Mouse (Mus musculus) midbrain, embryonic 10.5 days (tissue): ENCODE data around the gene Inpp5e. TPM values are rescaled to one million over a fixed set of nuclear protein-coding genes. Genes with fewer than 3 reads are reported as not detected.
A peak's percentile ranks its signal among the peaks of the same experiment; 100 is the strongest.

Experiments
- DNase-seq: peaks from one replicate; pipeline ENCODE4 v3.0.0-alpha.2; 2017; ENCODE audit warnings: low spot score
- H3K27ac ChIP-seq: fragments of 300-500 bp; sonication (generic); replicated peaks from 2 replicates; pipeline ENCODE4 v1.5.1; 2016; ENCODE audit warnings: mild to moderate bottlenecking
- H3K27me3 ChIP-seq: fragments of 300-500 bp; sonication (generic); 2 replicates; pipeline ENCODE4 v1.6.1; 2016; ENCODE audit warnings: low read depth, mild to moderate bottlenecking; ENCODE audit not compliant: poor library complexity, severe bottlenecking
- H3K36me3 ChIP-seq: fragments of 300-500 bp; sonication (generic); 2 replicates; pipeline ENCODE4 v1.6.1; 2016; ENCODE audit warnings: mild to moderate bottlenecking, moderate library complexity
- H3K4me1 ChIP-seq: fragments of 300-500 bp; sonication (generic); 2 replicates; pipeline ENCODE4 v1.6.1; 2016
- H3K4me3 ChIP-seq: fragments of 300-500 bp; sonication (generic); 2 replicates; pipeline ENCODE4 v1.5.1; 2016; ENCODE audit warnings: mild to moderate bottlenecking, moderate library complexity
- H3K9me3 ChIP-seq: fragments of 300-500 bp; sonication (generic); replicated peaks from 2 replicates; pipeline ENCODE4 v1.6.1; 2016; ENCODE audit warnings: mild to moderate bottlenecking
- WGBS: fragments of 180-500 bp; shearing (Covaris S2); methylation state at CpG from one replicate; pipeline ENCODE4 v1.1.7; 2016; 5-methylcytosine and 5-hydroxymethylcytosine counted together
- polyA plus RNA-seq: library from polyadenylated mRNA; unstranded; fragments of >200 nt; fragmentation: Nextera tagmentation; extraction: Ambion mirVana; gene quantifications from 2 replicates; pipeline ENCODE4 v1.2.1, GENCODE M21; 2016

The Inpp5e gene
- polyA plus RNA-seq: 23.4 and 31.3 TPM in 2 replicates

DNA sequence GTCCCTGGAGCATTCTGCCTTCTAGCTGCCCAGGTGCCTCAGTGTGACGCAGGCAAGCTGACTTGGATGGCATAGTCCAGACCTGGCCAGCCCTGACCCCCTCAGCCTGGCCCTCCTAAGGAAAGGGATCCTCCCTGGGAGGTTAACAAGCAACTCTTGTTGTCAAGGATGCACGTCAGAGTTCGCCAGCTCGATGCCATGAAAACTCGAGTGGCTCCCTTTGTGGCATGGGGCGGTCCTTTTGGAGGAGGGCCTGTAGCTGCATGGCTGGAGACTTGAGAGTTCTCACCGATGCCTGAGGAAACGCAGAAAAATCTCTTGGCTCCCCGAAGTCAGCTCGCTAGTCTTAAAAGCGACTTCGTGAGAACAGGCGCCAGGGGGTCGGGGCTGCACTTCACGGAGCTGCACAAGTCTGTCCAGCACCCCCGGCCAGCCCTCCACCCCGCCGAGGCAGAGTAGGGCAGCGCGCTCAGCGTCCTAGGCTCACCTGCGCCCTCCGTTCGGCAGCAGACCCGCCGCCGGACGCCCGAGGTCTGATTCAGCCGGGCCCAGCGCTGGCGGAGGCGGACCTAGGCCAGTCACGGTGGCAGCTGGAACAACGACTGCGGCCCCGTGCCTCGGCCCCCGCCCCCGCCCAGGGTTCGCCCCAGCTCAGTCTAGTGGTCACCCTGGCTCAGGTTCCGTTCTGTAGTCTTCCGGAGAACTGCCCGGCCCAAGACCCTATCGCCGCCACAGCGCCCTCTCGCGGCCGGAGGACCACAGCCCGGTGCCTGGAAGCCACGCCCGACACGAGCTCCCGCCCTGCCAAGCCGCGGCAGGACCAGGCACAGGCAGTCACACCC is at the start of gene Inpp5e:
Gene Inpp5e, minus strand, starts transcription at position 689 of the 842 bp plus-strand sequence.
- H3K36me3 ChIP-seq: peaks cover 72% of the 10 kb centered on the region
- peak; percentile 98 for DNase-seq
- H3K4me3 ChIP-seq: peak within 1 kb of the TSS; percentile 95
- no peaks in the 10 kb centered on the region for H3K27me3 ChIP-seq
- H3K27ac ChIP-seq: peak within 1 kb of the TSS; percentile 96
- H3K4me1 ChIP-seq: peaks cover 45% of the 10 kb centered on the region
- under 1% methylated on average over 57 of the region's 57 CpGs for WGBS
- H3K9me3 ChIP-seq: no peaks in the 10 kb centered on the region

DNA sequence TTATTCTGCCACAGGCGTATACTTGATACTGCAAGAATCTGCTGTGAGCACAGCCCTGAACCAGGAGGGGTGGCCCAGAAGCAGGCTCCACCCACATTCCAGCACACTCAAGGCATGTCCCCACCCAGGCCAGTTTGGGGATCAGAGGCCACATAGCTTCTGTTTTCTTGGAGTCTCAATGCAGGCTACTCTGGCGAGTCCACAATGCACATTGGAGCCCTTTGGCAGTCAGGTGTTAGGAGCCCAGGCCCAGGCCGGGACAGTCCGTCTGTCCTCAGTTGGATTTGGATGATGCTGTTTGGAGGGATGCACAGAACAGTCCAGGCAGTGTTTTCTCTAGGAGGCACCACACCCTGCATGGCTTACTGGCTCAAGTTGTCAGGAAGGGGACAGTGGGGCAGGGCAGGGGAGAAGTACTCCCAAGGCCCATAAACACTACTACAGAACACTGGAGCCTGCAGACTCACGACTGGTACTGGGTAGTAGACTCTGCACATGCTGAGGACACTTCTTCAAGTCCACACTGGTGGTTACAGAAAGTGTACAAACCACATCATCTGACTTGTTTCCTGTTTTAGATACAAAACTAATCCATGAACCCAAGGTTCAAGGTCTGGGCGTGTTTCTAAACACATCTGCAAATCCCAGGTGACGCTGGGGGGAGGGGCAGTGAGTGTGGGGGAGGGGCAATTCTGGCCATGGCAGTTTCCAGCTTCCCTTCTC is 49.6 kb upstream of the Inpp5e start:
- peaks cover 63% of the 10 kb centered on the region for H3K36me3 ChIP-seq
- no peak for DNase-seq
- H3K4me1 ChIP-seq: peaks cover 27% of the 10 kb centered on the region
- no peaks in the 10 kb centered on the region for H3K27me3 ChIP-seq
- H3K27ac ChIP-seq: no peak overlapping the region
- H3K9me3 ChIP-seq: no peaks in the 10 kb centered on the region
- H3K4me3 ChIP-seq: no peak overlapping the region
- 43% methylated on average over 7 of the region's 7 CpGs for WGBS

DNA sequence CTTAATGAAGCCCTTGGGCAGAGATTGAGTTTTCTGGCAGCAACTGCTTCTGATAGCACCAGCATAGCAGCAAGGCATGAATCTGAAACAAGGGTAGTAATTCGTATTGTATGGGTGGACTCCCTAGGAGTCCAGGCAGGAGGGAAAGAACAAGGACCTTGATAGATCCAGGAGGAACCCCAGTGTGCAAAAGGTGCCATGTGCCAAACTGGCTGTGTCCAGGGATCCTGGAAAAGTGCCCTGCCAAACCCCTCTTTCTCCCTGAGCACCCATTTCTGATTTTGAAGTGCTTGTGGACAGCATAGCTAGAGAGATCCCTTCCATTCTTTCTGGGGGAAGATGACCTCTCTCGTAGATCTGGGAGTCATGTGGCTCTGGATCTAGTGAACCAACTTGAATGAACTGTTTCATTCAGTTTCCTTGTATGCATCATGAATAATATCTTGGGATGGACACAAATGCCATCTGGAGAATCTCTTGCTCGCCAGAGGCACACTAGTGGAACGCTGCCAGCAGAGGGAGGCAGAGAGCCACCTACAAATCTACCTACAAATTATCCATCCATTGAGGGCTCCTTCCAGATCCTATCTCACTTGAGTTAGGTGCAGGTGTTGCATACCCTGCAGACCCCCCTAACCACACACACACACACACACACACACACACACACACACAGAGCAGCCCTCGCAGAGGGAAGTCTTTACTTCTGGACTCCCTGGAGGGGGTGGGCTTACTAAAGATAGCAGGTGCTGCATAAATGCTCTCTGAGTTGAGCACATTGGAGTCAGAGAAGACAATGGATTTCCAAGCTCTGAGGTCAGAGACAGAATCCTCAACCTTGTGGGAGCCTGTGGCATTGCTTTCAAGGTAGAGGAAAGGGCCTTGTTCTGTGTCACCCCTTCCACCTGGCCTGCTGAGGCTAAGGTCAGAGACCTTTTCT is 40.4 kb upstream of the Inpp5e start:
- no peak overlapping the region for H3K27ac ChIP-seq
- peaks cover 40% of the 10 kb centered on the region for H3K4me1 ChIP-seq
- DNase-seq: peak; percentile 78
- no peaks in the 10 kb centered on the region for H3K27me3 ChIP-seq
- no peak overlapping the region for H3K4me3 ChIP-seq
- 22% methylated on average over 5 of the region's 5 CpGs for WGBS
- no peaks in the 10 kb centered on the region for H3K36me3 ChIP-seq
- H3K9me3 ChIP-seq: no peaks in the 10 kb centered on the region

- no peaks in the 10 kb centered on the region for H3K36me3 ChIP-seq
- no peak overlapping the region; the same call in 1 of the 2 replicates for H3K27ac ChIP-seq
- WGBS: 84% methylated on average over 1 of the region's 1 CpGs
- 0 out of 2 replicates have a peak overlapping the region, but pooled peaks have one; percentile 20 for H3K4me3 ChIP-seq
- no peaks in the 10 kb centered on the region for H3K27me3 ChIP-seq
- H3K9me3 ChIP-seq: no peaks in the 10 kb centered on the region
- DNase-seq: no peak
- H3K4me1 ChIP-seq: peaks cover 54% of the 10 kb centered on the region
Measured at GRCm38 (mm10) chr2:26447451-26447850, 38.4 kb upstream of the Inpp5e start.

GRCm38 (mm10) chr2:26446671-26447070 is 37.7 kb upstream of the Inpp5e start:
- peak overlapping the region; percentile 92; the same call in 1 of the 2 replicates for H3K27ac ChIP-seq
- H3K9me3 ChIP-seq: no peaks in the 10 kb centered on the region
- peak overlapping the region; percentile 93 for H3K4me3 ChIP-seq
- H3K27me3 ChIP-seq: no peaks in the 10 kb centered on the region
- WGBS: 79% methylated on average over 4 of the region's 4 CpGs
- H3K36me3 ChIP-seq: peaks cover 4% of the 10 kb centered on the region
- no peak for DNase-seq
- peaks cover 54% of the 10 kb centered on the region for H3K4me1 ChIP-seq

GRCm38 (mm10) chr2:26445666-26446445 is 36.9 kb upstream of the Inpp5e start:
- peak; percentile 96 for DNase-seq
- Histone ChIP-seq H3K27me3 (no peaks in the 10 kb centered on the region), H3K27ac (peak overlapping the region; percentile 92), H3K36me3 (peaks cover 12% of the 10 kb centered on the region), H3K4me3 (peak overlapping the region; percentile 93), H3K4me1 (peaks cover 54% of the 10 kb centered on the region), H3K9me3 (no peaks in the 10 kb centered on the region)
- under 1% methylated on average over 44 of the region's 44 CpGs for WGBS

DNA sequence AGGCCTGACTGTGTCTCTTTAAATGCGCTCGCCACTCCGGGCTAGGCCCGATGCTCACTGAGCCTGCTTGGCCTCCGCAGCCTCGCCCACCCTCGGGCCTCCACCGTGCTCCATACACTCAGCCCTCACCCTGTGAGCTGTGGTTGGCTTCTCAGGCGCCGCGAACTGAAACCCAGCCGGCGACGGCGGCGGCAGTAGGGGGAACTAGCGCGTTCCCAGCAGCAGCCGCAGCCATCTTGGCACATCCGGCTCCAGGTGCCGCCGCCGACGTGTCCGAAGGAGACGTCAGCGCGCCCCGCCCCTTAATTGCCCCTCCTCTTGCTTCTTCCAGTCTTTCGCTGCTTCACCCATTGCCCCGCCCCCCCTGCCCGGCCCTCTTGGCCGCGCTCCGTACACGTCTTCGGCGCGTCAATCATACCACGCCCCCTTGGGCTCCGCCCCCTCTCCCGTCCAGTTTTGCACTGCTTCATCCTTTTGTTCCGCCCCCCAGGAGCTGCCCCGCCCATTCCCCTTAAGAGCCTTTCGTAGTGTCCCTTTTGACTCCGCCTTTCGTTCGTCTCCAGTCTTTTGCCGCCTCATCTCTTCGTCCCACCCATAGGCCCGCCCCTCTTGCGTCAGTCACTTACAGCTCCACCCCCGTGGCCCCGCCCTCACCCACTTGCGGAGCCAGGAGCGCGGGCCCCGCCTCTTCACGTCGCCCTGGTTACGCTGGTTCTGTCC is 36.1 kb upstream of the Inpp5e start, which contains the start of gene Sec16a:
Gene Sec16a, minus strand, starts transcription at position 271 of the 720 bp plus-strand sequence.
- DNase-seq: peak; percentile 100
- under 1% methylated on average over 61 of the region's 61 CpGs for WGBS

DNA sequence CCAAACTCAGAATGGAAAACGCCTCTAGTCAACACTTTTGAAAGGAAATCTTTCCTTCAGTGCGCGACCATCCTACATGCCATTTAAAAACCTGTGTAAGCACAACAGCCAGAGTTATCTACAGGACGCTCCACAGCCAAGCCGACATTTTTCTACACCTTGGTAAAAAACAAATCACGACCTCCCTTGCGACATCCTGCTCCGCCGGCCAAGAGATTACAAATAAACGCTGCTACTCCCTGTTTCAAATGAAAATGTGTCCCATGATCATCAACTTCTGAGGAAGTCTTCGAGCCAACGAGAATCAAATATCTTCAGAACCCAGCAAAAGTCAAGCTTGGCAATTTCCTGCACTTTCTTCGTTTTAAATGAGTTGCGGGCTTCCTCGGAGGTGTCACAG is 35.4 kb upstream of the Inpp5e start:
- no peaks in the 10 kb centered on the region for H3K27me3 ChIP-seq
- peaks cover 49% of the 10 kb centered on the region for H3K4me1 ChIP-seq
- 5% methylated on average over 15 of the region's 15 CpGs for WGBS
- H3K9me3 ChIP-seq: no peaks in the 10 kb centered on the region
- peak overlapping the region; percentile 92 for H3K27ac ChIP-seq
- H3K4me3 ChIP-seq: peak overlapping the region; percentile 93
- no peak for DNase-seq
- H3K36me3 ChIP-seq: peaks cover 27% of the 10 kb centered on the region

More for the DNA sequence above, 36.1 kb upstream of the Inpp5e start, which contains the start of gene Sec16a:
- Histone ChIP-seq H3K27ac (peak within 1 kb of the TSS; percentile 92), H3K27me3 (no peaks in the 10 kb centered on the region), H3K4me3 (peak within 1 kb of the TSS; percentile 93), H3K9me3 (no peaks in the 10 kb centered on the region), H3K4me1 (peaks cover 54% of the 10 kb centered on the region), H3K36me3 (peaks cover 19% of the 10 kb centered on the region)

DNA sequence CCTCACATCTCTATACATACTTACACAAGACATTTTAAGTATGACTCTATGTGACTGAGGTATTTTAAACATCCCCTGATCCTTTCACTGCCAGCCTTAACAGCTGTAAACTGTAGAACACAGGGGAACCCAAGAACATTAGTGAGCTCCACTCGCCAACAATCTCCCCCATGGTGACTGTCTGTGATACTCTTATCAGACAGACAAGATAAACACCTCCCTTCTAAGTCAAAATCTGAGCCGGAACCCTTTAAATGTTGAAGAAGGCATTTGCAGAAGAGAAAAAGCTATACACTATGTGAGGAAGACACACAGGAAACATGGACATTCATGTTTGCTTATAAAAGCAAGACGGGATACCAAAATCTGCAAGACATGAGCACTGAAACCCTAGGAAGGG is 34.9 kb upstream of the Inpp5e start:
- H3K27ac ChIP-seq: no peak overlapping the region
- peaks cover 32% of the 10 kb centered on the region for H3K36me3 ChIP-seq
- H3K4me3 ChIP-seq: peak overlapping the region; percentile 93
- no peaks in the 10 kb centered on the region for H3K27me3 ChIP-seq
- H3K4me1 ChIP-seq: peaks cover 49% of the 10 kb centered on the region
- DNase-seq: no peak
- 61% methylated on average over 3 of the region's 3 CpGs for WGBS
- H3K9me3 ChIP-seq: no peaks in the 10 kb centered on the region

DNA sequence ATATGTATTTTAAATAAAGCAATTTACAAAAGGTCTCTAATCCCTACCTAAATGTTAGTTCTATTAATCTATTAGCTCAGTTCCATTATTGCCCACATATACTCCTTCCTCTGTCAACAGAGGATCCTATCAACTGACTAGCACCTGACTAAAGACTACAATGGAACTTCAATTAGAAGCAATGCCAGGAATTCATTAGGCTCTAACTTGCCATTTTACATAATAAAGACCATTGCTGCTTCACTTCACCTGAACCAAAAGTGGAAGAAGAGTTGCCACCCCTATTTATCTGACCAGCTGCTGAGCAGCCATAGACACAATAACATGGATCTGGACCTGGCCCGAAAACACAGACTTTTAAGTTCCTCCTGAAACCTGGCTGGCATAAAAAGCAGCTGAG is 33.8 kb upstream of the Inpp5e start:
- H3K4me1 ChIP-seq: peaks cover 45% of the 10 kb centered on the region
- no peak for DNase-seq

GRCm38 (mm10) chr2:26441688-26442087 is 32.7 kb upstream of the Inpp5e start:
- H3K9me3 ChIP-seq: no peaks in the 10 kb centered on the region
- no peak overlapping the region for H3K27ac ChIP-seq
- no peak for DNase-seq
- 79% methylated on average over 5 of the region's 5 CpGs for WGBS
- H3K4me3 ChIP-seq: no peak overlapping the region
- H3K4me1 ChIP-seq: peaks cover 36% of the 10 kb centered on the region
- H3K36me3 ChIP-seq: peaks cover 54% of the 10 kb centered on the region
- no peaks in the 10 kb centered on the region for H3K27me3 ChIP-seq

More for the DNA sequence above, 33.8 kb upstream of the Inpp5e start:
- Histone ChIP-seq H3K9me3 (no peaks in the 10 kb centered on the region), H3K36me3 (peaks cover 42% of the 10 kb centered on the region), H3K4me3 (no peak overlapping the region), H3K27me3 (no peaks in the 10 kb centered on the region), H3K27ac (no peak overlapping the region)
- 72% methylated on average over 1 of the region's 1 CpGs for WGBS
